Mouse (Mus musculus): ENCODE data around the gene Unc5cl. TPM values are rescaled to one million over a fixed set of nuclear protein-coding genes. Genes with fewer than 3 reads are reported as not detected.

Unc5cl gene
- total RNA-seq, 2 experiments from 2014 or later, result 4.2 to 5.7 TPM

DNA sequence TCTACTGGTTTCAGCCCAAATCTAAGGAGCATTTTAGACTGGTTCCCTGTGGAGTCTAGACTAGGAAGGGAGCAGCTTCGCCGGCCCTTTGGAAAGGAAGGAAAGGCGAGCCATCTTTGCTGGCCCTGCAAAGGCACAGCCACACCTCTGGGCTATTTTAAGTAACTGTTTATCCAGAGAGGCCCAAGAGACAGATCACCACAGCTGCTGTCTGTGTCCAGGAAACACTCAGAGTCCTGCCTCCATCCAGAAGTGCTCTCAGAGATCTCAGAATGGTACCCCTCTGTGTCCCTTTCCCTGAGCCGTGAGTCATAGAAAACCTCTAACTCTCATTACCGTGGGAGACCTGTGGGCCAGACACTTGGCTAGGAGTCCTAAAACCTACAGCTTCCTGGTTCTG, 24.3 kb upstream of the Unc5cl start:
- no peak for ATAC-seq (replicated peaks; ENCODE audit: low FRiP score, low TSS enrichment, poor library complexity, severe bottlenecking)

DNA sequence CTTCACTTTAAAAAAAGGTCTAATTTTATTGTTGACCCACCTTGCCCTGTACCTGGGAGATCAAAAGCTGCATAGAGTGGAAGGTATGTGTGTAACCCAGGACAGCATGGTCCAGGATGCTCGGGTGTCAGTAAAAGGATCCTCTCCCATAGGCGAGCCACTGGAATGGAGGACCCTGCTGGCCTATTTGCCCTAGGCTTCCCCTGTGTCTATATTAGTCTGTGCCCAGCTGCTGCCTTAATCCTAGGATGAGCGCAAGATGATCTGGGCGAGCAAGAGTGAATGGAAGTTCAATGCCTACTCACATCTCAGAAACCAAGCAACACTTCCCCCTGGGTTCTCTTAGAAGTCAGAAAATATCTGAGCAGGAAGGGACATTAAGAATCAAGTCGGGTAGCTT, 23.6 kb upstream of the Unc5cl start:
- ATAC-seq (replicated peaks; ENCODE audit: low FRiP score, low TSS enrichment, poor library complexity, severe bottlenecking), result no peak

DNA sequence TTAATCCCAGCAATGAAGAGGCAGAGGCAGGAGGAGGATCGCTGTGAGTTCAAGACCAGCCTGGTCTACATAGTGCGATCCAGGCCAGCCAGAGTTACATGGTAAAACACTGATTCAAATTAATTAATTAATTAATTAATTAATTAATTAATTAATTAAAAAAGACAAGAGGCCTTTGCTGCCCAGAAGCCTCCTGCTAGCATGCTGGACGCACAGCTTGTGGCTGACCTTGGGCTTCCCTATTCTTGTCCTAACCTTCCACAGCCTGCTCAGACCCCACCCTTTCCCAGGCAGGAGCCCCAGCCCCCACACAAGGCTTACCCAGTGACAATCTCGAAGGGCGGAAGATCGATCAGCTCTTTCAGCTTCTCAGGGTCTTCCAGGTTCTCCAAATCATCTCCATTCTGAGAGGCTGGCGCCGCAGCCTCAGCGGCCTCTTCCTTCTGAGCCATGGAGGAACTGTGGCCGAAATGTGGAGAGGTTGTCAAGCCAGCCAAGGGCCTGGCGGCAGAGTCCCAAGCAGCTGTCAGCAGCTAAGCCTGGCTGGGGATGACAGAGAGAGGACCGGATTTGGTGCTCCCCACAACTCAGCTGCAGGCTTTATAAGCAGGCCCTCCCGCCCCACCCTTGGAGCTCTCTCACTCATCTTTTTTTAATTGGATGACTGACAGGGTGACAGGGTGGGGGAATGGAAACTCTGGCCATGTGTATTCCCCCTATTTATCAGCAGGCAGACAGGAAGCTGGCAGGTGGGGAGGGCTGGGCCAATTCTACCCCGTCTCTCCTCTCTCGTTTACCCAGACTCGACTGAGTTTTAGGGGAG, 22.3 kb upstream of the Unc5cl start, which contains the start of gene Apobec2:
Apobec2 (minus strand) TSS at position 773 of the 823 bp plus-strand sequence.
- peak; percentile 51 for ATAC-seq (replicated peaks; ENCODE audit: low FRiP score, low TSS enrichment, poor library complexity, severe bottlenecking)

DNA sequence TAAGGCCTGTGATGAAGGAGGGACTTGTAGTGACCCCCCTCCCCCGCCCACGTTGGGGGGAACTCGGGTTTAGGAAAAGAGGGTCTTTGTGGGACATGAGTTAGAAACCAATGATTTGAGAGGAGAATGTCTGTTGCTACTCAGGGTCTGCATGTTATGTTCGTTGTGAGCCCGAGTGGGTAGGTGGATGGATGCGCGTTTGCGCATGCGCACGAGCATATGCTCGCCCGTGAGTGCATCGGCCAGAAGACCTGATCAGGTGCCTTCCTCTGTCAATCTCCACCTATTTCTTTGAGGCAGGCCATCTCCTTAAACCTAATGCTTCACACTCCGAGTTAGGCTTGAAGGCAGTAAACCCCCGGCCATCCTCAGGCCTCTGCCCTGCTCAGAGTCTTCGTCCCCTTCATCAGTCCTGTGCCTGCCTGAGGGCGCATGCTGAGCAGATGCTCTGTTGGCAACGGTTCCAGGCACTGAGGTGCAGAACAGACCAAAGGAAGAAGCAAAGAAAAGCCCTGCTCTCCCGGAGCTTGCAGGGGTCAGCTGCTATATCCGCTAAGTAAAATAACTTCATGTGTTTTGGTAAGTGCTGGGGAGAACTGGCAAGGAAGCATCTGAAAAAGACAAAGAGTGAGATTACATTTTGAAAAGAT, 21.6 kb upstream of the Unc5cl start:
- no peak for ATAC-seq (replicated peaks; ENCODE audit: low FRiP score, low TSS enrichment, poor library complexity, severe bottlenecking)

DNA sequence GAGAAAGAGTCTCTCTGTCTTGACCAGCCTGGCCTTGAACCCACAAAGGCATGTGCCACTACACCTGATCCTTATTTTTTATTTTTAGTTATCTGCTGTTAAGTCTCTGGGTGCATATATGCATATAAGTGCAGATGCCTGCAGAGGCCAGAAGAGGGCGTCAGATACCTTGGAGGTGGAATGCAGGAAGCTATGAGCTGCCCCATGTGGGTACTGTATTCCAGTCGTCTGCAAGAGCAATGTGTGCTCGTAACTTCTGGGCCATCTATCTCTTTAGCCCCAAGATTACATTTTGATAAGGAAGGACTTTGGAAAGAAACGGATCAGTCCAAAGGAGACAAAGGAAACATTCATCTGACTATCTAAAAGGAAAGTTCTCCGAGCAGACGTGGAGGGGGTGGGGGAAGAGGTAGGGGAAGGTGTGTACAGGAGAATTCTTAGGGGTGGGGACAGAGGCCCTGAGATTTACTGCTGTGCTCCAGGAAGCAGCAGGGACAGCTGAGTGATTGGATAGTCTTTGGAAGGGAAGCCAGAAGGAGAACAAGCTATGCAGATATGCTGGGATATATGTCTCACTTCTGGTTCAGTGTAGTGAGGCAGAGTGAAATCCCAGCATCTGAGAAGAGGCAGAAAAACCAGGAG, 20.9 kb upstream of the Unc5cl start:
- no peak for ATAC-seq (replicated peaks; ENCODE audit: low FRiP score, low TSS enrichment, poor library complexity, severe bottlenecking)

DNA sequence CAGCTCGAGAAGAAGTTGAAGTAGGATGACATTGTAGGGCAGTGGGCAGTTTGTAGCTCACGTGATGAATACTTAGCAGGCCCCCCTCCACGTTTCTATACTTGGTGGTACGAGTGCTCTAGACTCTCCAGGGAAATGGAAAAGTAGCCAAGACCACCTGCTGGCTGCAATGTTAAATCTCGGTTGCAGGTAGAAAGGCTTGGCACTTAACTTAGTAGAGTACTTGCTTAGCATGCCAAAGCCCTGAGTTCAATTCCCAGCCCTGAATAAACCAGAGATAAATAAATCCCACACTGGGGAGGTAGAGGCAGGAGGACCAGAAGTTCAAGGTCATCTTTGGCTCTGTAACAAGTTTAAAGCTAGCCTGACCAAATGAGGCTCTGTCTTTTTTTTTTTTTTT, 20.2 kb upstream of the Unc5cl start:
- ATAC-seq (replicated peaks; ENCODE audit: low FRiP score, low TSS enrichment, poor library complexity, severe bottlenecking), result no peak

DNA sequence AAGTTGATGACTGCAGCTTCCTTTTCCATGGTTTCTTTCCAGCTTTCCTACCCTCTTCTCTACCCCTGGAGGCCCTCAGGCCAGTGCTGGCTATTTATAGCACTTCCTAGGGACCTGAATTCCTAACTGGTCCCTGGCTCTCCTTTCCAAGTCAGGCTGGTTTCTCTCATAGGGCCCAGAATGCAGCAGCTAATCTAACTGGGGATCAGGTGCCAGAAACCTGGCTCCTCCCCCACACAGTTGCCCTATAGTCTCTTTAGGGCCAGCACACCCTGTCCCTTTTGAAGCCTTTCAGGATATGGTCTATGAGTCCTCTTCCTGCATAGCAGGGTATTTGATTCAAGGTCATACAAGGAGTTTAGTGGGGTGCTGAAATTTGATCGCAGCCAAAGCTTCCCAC, 18.2 kb upstream of the Unc5cl start:
- no peak for ATAC-seq (replicated peaks; ENCODE audit: low FRiP score, low TSS enrichment, poor library complexity, severe bottlenecking)

DNA sequence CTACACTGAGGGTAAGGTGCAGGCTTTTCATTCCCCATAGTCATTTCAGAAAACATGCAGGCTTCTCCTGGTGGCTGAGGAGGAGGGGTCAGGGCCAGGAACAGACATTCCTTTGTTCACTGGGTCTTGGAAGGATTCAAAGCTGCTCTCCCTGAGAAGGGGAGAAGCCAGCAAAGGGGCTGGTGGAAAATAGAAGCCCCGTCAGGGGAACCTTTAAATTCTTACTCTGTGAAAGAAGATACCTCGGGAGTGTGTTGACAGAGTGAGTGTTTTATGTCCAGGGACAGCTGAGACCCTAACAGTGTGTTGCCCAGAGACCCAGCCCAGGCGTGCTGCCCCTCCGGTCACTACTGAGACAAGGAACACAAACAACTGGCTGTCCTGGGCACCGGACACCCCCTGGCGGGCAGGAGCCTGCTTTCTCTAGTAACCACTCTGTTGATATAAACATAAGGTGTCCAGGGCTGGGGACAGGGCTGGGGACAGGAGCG, 17.2 kb upstream of the Unc5cl start:
- ATAC-seq (replicated peaks; ENCODE audit: low FRiP score, low TSS enrichment, poor library complexity, severe bottlenecking), result no peak

DNA sequence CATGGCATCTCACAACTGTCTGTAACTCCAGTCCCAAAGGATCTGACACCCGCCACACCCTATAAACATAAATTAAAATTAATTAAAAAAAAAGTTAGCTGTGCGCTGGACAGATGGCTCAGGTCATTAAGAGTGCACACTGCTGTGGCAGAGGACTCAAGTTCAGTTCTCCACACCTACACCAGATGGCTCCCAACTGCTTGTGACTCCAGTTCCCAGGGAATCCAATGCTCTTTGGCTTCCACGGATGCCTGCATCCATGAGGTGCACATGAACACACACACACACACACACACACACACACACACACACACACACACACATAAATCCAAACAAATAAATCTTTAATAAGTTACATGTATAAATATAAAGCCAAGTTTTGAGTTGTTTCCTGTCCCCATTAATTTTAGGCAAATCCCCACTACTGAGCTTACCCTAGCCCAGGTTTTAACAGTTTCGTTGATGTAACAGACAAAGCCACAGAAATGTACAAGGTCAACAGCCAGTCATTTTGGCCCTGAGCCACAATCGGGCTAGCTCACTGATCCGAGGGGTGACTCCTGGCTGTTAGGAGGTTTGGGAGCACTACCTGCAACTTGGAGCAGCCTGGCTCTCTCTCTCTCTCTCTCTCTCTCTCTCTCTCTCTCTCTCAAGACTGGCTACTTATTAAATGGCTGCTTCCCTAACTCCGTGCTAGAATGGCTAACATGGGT, 11.8 kb upstream of the Unc5cl start:
- ATAC-seq (replicated peaks; ENCODE audit: low FRiP score, low TSS enrichment, poor library complexity, severe bottlenecking), result no peak

DNA sequence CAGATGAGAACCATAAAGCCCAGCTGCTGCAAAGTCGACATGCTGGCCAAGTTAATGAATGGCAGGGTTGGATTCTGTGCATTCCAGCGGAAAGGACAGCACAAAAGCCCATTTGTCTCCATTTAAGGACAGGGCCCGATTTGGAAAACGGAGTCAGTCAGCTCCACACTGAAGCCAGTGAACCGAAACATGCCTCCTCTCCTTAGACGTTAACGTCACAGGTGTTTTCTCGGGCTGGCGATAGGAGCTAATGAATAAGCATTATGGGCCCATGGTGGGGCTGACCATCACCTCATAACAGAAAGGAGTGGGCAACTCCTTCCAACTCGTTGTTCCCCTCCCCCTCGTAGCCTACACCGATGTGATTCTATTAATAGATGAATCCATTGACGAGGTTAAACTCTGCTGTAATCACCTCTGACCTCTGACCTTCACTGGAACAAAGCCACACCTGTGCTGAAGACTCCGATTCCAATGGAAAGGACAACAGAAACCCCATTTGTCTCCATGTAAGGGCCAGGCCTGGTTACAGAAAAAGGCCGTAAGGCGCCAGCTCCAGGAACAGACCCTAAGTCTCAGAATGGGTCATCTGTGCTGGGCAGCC, 11.1 kb upstream of the Unc5cl start:
- ATAC-seq (replicated peaks; ENCODE audit: low FRiP score, low TSS enrichment, poor library complexity, severe bottlenecking), result no peak

DNA sequence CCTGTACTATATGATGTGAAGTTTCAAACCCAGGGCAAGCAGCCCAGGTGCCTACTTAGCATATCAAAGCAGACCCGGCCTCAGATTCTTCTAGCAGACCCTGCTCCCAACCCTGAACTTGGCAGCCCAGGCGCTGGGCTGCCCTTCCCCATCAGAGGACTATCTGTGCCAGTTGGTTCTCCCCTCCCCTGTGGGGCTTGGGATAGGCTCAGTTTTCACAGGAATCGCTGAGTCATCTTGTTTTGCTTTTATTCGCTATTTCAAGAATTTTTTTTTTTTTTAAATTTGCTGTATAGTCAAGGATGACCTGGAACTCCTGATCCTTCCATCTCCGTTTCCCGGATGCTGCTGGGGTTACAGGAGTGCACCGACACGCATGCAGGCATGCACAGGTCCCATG, 7.0 kb upstream of the Unc5cl start:
- 0 out of 2 replicates have a peak, but pooled peaks have one; percentile 9 for ATAC-seq (replicated peaks; ENCODE audit: low FRiP score, low TSS enrichment, poor library complexity, severe bottlenecking)

DNA sequence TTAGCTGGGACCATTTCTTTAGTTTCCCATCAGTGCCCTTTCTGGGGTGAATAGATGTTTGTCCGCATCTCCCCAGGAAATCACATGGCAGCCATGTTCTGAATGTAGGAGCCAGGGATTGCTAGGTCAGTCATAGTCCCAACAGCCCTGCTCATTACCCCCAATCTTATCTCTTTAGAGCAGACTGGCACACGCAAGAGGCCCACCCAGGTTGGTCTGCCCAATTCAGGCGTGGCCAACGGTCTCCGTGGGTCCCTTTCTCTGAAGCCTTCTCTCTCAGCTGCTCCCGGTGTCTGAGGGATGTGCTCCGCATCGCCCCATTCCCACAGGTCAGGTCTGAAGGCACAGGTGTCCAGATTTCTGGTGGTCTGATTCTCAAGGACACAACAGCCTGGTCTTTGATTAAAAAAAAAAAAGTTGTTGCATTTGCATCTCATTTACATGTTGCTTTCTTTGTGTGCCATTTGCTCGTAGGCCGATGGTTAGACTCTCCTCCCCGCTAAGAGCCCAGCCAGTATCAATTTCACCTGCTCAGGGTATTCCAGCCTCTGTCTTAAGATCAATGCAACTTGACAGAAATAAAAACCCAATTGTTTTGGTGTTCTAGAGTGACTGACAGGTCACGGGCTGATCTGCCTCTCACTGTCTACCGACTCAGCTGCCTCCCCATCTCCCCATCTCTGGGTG, 3.9 kb upstream of the Unc5cl start:
- peak; percentile 78 for ATAC-seq (replicated peaks; ENCODE audit: low FRiP score, low TSS enrichment, poor library complexity, severe bottlenecking)

DNA sequence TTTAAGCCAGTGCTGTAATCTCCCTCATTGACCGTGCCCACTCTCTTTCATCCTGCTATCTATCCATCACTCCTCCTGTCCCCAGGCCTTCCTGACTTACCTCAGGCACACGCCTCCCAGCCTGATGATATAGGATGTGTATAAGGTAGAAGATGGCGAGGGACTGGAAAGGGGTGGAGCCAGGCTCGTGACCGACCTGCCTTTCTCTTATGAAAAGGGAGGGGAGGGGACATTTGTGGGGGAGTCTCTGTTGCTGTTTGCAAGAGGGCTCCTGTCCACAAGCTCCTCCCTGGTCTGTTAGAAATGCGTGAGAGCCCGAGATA, 3.4 kb upstream of the Unc5cl start, which contains the start of gene Tspo2:
Tspo2 (minus strand) TSS at position 170 of the 323 bp plus-strand sequence.
- ATAC-seq (replicated peaks; ENCODE audit: low FRiP score, low TSS enrichment, poor library complexity, severe bottlenecking), result peak; percentile 82

DNA sequence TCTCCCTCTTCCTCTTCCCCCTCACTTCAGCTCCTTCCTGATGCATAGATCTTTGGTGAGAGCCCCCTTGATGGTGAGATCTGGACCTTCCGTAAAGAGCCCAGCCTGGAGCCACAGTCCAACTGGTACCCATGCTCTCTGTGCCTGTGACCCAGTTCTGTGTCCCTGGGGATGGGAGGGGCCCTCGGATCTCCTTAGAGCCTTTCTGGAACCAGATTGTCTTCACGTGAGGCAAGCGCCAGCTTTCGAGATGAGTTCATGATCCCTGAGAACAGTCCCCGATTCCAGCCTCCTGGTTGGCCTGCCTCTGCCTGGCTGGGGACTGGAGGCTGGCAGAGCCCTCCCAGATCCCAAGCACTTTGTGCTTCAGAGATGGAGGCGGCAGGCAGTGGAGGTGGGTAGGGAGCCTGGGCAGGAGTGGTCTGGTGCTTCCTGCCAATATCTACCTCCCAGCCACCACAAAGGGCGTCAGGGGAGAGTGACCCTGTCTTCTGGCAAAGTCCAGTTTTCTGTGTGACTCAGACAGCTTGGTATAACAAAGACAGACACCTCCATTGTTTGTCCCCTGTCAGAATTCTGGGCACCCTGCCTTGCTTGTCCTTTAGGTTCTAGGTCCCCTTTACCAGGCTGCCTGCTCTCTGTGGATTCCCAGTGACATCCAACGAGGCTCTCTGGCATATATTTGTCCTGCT, 2.8 kb upstream of the Unc5cl start:
- peak; percentile 9 for ATAC-seq (replicated peaks; ENCODE audit: low FRiP score, low TSS enrichment, poor library complexity, severe bottlenecking)

DNA sequence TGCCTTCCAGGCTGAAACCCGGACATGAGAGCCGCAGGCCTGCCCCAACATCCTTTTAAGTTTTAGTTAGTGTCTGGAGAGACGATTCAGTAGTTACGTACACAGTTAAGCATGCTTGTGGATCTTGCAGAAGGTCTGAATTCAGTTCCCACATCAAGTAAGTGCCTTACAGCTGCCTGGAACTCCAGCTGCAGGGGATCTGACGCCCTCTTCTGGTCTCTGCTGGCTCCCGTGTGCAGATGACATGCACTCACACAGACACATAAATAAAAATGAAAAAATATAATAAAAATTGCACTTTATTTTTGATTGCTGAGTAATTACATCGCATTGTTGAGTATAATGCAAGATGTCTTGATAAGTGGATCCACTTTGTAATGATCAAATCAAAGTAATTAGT, 1.2 kb upstream of the Unc5cl start:
- no peak for ATAC-seq (replicated peaks; ENCODE audit: low FRiP score, low TSS enrichment, poor library complexity, severe bottlenecking)

DNA sequence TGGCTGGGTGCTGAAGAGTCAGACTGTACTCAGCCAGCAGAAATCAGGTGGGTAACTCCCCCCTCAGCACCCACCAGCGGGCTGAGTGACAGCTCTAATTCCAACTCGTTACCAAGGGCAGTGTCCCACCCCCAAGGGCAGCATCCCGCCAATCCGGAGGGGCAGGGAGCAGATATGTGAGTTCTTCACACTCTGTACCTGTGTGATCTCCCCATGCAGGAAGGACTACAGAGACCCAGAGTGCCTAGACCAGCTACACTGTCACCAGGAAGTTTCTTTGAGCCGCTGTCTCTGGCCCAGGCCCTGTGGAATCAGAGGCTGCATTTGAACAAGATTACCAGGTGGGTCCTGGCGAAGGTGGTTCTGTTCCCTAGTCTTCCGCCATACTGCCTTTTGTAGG, 511 bp upstream of the Unc5cl start:
- no peak for ATAC-seq (replicated peaks; ENCODE audit: low FRiP score, low TSS enrichment, poor library complexity, severe bottlenecking)

DNA sequence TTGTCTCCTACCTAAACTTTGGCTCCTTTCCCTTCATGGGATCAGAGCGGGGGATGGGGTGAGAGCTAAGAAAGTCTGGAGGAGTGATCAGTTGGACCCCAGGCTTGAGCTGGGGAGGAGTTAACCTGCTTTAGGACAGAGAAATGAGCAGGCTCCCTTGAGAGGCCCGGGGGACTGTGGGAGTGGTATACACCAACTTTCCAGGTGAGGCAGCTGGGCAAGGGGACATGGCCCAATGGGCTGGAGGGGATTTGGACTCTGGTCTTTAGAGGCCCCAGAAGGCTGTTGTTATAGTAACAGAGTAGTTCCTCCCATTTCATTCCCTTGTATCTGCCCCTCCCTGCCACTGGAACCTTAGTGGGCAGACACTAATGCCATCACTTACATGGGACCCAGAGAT, 1.3 kb downstream of the Unc5cl start:
- ATAC-seq (replicated peaks; ENCODE audit: low FRiP score, low TSS enrichment, poor library complexity, severe bottlenecking), result no peak

DNA sequence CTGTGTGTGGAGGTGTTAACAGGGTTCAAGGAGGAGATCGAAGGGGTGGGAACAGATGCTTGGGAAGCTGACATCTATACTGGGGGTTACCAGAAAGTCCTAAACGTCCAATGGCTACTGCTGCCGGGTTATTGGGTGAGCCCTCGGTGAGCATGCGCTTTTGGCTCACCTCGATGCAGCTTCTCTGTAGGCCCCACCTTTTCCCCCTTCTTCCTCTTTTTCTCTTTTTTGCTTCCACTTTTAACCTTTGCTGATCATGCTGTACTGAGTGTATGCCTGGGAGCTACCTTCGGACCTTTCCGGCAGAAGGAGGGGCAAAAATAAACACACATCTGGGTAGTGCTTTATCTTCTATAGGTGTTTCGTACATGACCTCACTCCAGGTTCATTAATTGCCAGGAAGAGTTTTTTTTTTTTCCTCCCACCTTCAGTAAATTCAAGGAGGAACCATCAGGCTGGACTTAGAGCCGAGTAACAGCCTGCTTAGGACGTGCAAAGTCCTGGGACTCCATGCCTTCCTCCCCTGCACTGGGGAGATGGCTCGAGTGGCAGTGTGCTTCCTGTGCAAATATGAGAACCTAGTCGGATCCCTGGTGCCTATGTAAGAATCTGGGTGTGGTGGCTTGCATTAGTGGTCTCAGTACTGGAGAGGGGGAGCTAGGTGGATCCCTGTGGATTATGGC, 3.4 kb downstream of the Unc5cl start:
- ATAC-seq (replicated peaks; ENCODE audit: low FRiP score, low TSS enrichment, poor library complexity, severe bottlenecking), result no peak
